Mouse (Mus musculus) gonadal fat pad, adult 2 months (tissue): Measurements from ENCODE around the gene Blcap. TPM values are rescaled to one million over a fixed set of nuclear protein-coding genes. Genes with fewer than 3 reads are reported as not detected.

ENCODE experiments used
- DNase-seq: peaks from one replicate; pipeline ENCODE4 v3.0.0-alpha.2; 2012; ENCODE audit warnings: low read depth
- polyA plus RNA-seq: library from polyadenylated mRNA; depleted of rRNA; stranded (reverse); fragments of >200 nt; gene quantifications from 2 replicates; pipeline ENCODE4 v1.2.3, GENCODE M21; 2012; rRNA removed

Blcap gene
- polyA plus RNA-seq, 1 experiment: 87.0 TPM

DNA sequence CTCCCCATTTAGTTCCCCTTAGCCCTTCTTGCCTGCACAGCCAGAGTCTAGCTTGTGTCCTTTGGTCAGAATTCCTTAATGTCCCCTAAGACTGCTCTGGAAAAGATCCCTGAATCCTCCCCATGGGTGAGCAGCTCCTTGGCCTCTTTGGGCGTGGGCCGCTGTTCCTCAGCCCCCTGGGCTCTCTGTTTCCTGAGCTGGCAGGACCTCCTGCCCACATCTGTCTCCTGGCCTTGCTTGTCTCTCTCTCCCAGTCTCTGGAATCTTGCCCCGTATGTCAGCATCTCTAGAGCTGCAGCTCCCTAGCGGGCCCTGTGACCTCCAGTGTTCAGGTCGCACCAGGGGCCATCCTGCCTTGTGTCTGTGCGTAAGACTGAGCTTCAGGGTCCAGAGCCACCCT lies 51.6 kb downstream of the Blcap start:
- no peak for DNase-seq

DNA sequence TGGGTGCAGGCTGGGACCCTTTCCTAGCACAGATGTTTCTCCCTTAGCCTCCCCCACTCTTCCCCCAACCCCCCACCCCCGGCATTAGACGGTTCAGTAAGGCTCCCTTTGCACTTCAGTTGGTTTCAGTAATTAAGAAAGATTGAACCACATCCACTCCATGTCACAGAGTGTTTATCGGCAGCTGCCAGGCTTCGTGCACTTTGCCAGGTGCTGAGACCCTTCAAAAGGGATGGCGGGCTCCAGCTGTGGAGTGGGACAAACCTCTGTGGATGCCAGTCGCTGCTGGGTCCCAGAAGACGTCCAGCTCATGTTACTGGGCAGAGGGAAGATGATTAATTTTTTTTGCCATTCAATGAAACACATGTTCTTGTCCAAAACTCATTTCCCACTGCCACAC lies 52.6 kb downstream of the Blcap start:
- no peak for DNase-seq

GRCm38 (mm10) chr2:157517526-157517925 lies 53.5 kb downstream of the Blcap start:
- no peak for DNase-seq

DNA sequence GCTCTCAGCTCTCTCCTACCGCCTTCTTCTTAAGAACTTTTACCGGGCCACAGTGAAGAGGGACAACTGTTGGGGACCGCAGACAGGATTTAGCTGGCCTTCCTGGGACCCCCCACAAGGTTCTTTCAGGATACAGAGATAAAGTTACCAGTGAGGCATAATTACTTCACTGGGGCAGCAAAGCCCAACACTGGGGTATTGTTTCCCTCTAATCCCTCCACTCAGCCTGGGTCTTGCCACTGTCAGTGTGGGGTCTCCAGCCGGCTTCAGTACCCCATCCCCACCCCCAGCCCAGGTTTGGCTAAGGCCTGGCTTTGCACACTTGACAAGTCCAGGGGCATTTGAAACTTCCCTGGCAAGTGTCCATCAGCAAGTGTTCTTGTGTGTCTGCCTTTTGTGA lies 56.7 kb downstream of the Blcap start:
- no peak for DNase-seq

GRCm38 (mm10) chr2:157513737-157514208 lies 57.3 kb downstream of the Blcap start:
- DNase-seq: no peak

DNA sequence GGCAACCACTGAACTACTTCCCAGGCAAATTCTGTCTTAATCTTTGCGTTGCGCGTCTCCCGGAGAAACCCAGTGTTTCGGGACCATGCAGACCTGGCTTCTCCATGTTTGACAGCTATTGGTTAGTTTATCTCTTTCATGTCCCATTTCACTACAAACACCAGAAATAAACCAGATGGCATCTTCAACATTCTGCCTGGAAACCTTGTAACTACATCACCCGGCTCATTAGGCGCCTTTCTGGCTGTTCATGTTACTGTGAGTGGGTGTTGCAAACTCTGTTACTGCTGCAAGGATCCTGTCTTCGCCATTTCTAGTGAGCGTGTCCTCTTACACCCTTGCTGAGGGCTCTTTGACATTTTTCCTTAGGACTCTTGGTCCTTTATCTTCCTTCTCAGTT lies 58.2 kb downstream of the Blcap start:
- DNase-seq: no peak

DNA sequence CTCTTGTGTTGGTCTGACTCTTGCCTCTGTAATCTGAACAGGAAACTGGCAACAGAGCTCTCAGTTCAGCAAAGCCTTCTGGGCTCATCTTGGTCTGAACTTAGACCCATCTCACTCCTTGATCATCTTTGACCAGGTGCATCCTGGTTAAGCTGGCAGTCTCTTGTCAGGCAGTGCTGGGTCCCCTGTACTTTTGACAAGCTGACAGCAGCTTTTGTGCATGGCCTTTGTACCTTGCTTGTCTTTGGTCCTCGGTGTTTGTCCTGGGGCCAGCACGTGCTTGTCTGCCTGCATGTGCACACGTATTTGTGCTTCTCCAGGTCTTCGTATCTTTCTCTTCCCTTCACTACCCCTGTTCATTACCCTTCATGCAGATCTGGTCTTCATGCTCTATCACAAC lies 61.0 kb downstream of the Blcap start:
- no peak for DNase-seq

GRCm38 (mm10) chr2:157509182-157509581 lies 61.9 kb downstream of the Blcap start:
- no peak for DNase-seq

DNA sequence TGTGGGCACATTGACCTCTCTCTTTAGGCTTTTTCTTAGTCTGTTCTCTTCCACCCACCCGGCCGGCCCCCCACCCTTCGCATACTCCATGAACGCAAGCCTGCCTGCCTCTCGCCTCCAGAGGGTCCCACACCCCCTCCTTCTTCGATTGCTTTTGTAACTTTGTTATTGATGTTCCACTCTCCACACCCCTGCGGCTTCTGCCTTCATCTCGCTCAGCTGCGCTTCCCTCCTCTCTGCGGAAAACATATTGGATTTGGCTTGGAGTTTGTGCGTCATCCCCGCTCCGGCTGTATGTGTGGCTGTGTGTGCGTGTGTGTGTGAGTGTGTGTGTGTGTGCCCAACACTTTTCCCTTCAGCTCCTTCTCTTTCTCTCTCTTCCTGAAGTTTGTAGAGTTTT lies 64.3 kb downstream of the Blcap start:
- DNase-seq: no peak

Other genes starting within 250 kb of the Blcap start
- 0.30 TPM in 1 of 2 replicates, not detected in the other for gene Ghrh, start 223.8 kb downstream of the Blcap start, polyA plus RNA-seq
- gene Manbal, start 203.7 kb downstream of the Blcap start, polyA plus RNA-seq: 71.7 and 86.3 TPM in 2 replicates
- gene Src, start 152.8 kb downstream of the Blcap start, polyA plus RNA-seq: 35.4 and 39.8 TPM in 2 replicates
- gene Nnat, start 11.2 kb downstream of the Blcap start, polyA plus RNA-seq: 986 and 1,221 TPM in 2 replicates
- gene Ctnnbl1, start 166.1 kb upstream of the Blcap start, polyA plus RNA-seq: 35.4 and 36.8 TPM in 2 replicates